Mouse (Mus musculus) right cerebral cortex, postnatal 36 days (tissue): ENCODE data around the gene Tenm3.
A peak's percentile ranks its signal among the peaks of the same experiment; 100 is the strongest.

Experiments used
- DNase-seq, 2 experiments: peaks; one replicate each; pipeline ENCODE4 v3.0.0; 2022; ENCODE audit warnings: low spot score in 2 of 2, mixed read lengths in 1 of 2

The Tenm3 gene

GRCm38 (mm10) chr8:48843931-48844285, at the start of gene Tenm3:
Gene Tenm3 (minus strand): TSS chr8:48843951.
- no peak for DNase-seq

- no peak for DNase-seq
Observed at GRCm38 (mm10) chr8:48890216-48890765, 46.5 kb upstream of the Tenm3 start.

- DNase-seq: no peak
Observed at GRCm38 (mm10) chr8:48884270-48884669, 40.5 kb upstream of the Tenm3 start.

GRCm38 (mm10) chr8:48880585-48880984, 36.8 kb upstream of the Tenm3 start:
- peak; percentile 6 to 9 for DNase-seq

GRCm38 (mm10) chr8:48865972-48866371, 22.2 kb upstream of the Tenm3 start:
- no peak for DNase-seq

GRCm38 (mm10) chr8:48865485-48865884, 21.7 kb upstream of the Tenm3 start:
- no peak for DNase-seq

GRCm38 (mm10) chr8:48850223-48851010, 6.7 kb upstream of the Tenm3 start:
- DNase-seq: no peak

GRCm38 (mm10) chr8:48849091-48849616, 5.4 kb upstream of the Tenm3 start:
- no peak for DNase-seq

- DNase-seq: no peak
Observed at GRCm38 (mm10) chr8:48844961-48845360, 1.2 kb upstream of the Tenm3 start.

- DNase-seq: no peak
Observed at GRCm38 (mm10) chr8:48844370-48844905, 687 bp upstream of the Tenm3 start.

- DNase-seq: peak; percentile 24 to 46
Observed at GRCm38 (mm10) chr8:48842991-48843930, 490 bp downstream of the Tenm3 start.

- no peak for DNase-seq
Observed at GRCm38 (mm10) chr8:48842516-48842990, 1.2 kb downstream of the Tenm3 start.

GRCm38 (mm10) chr8:48842035-48842434, 1.7 kb downstream of the Tenm3 start:
- no peak for DNase-seq

- DNase-seq: no peak
Observed at GRCm38 (mm10) chr8:48835745-48836144, 8.0 kb downstream of the Tenm3 start.

GRCm38 (mm10) chr8:48827454-48827853, 16.3 kb downstream of the Tenm3 start:
- no peak for DNase-seq

GRCm38 (mm10) chr8:48825666-48826065, 18.1 kb downstream of the Tenm3 start:
- DNase-seq: no peak

GRCm38 (mm10) chr8:48822291-48822690, 21.5 kb downstream of the Tenm3 start:
- DNase-seq: no peak

- DNase-seq: no peak
Observed at GRCm38 (mm10) chr8:48819962-48820361, 23.8 kb downstream of the Tenm3 start.

GRCm38 (mm10) chr8:48819348-48819747, 24.4 kb downstream of the Tenm3 start:
- no peak for DNase-seq

- DNase-seq: no peak
Observed at GRCm38 (mm10) chr8:48816941-48817340, 26.8 kb downstream of the Tenm3 start.

- DNase-seq: no peak
Observed at GRCm38 (mm10) chr8:48812196-48812741, 31.5 kb downstream of the Tenm3 start.
